Mouse (Mus musculus): ENCODE measurements at regions not wholly inside any gene's neighbourhood (a gene's known extent, or its start where the extent isn't known, plus 50 kb on each side); places are given as distances from the start of the nearest gene placed in this dataset.

GRCm38 (mm10) chrX:119990793-119991192 is 63.8 kb downstream of the Pabpc5 start:
- H3K4me3 ChIP-seq (ENCODE audit: control insufficient read depth in 1 of 2, insufficient read depth in 1 of 2, low read depth in 2 of 2, low read length in 2 of 2) = no peak overlapping the region
- H3K27ac ChIP-seq (ENCODE audit: control insufficient read depth, low read depth, low read length) = no peak overlapping the region
- no peaks in the 10 kb centered on the region for H3K9me3 ChIP-seq (replicated peaks; ENCODE audit: insufficient read depth, low read length)
- TF ChIP-seq E2F4 (IDR thresholded peaks at IDR 0.05; ENCODE audit: borderline replicate concordance, low read depth, low read length) (no peak), TCF12 (IDR thresholded peaks at IDR 0.05; ENCODE audit: low read depth, low read length) (no peak), USF1 (IDR thresholded peaks at IDR 0.05; ENCODE audit: low read depth, low read length) (no peak), GATA1 (IDR thresholded peaks at IDR 0.05; ENCODE audit: low read depth, low read length) (peak; percentile 65), SIN3A (IDR thresholded peaks at IDR 0.05; ENCODE audit: low read length) (no peak)
- H3K79me2 ChIP-seq (ENCODE audit: control insufficient read depth, insufficient read depth, low read length, poor library complexity) = no peaks in the 10 kb centered on the region
- DNase-seq (ENCODE audit: low read depth, low spot score) = no peak
- no peaks in the 10 kb centered on the region for H3K4me1 ChIP-seq (ENCODE audit: control insufficient read depth in 1 of 2, insufficient read depth in 2 of 2, low read length in 2 of 2)
- H3K9ac ChIP-seq (ENCODE audit: control insufficient read depth, low read depth, low read length, poor library complexity, severe bottlenecking) = no peak overlapping the region
- no peaks in the 10 kb centered on the region for H3K36me3 ChIP-seq (ENCODE audit: control insufficient read depth in 1 of 2, insufficient read depth in 2 of 2, low read length in 2 of 2)
- no peaks in the 10 kb centered on the region for H3K27me3 ChIP-seq (ENCODE audit: control insufficient read depth in 1 of 2, insufficient read depth in 2 of 2, low read length in 2 of 2)
